Mouse (Mus musculus) limb, embryonic 11.5 days (tissue): ENCODE data around the gene Plekhm1. TPM values are rescaled to one million over a fixed set of nuclear protein-coding genes. Genes with fewer than 3 reads are reported as not detected.

Source experiments
- ATAC-seq: fragments of 200-750 bp; cut with Nextera tagmentation; 2 replicates; pipeline ENCODE4 v1.8.0; 2017; ENCODE audit warnings: low read depth; ENCODE audit not compliant: insufficient number of reproducible peaks, low FRiP score, low TSS enrichment
- DNase-seq: peaks from one replicate; pipeline ENCODE4 v3.0.0-alpha.2; 2015; ENCODE audit warnings: low spot score
- H3K27ac ChIP-seq: fragments of 300-500 bp; sonication (generic); replicated peaks from 2 replicates; pipeline ENCODE4 v1.5.1; 2014; ENCODE audit warnings: low read depth, mild to moderate bottlenecking, low read length
- H3K27me3 ChIP-seq: fragments of 300-500 bp; sonication (generic); 2 replicates; pipeline ENCODE4 v1.6.1; 2014; ENCODE audit warnings: mild to moderate bottlenecking, low read length, mixed read lengths; ENCODE audit not compliant: control insufficient read depth, insufficient read depth
- H3K36me3 ChIP-seq: fragments of 300-500 bp; sonication (generic); 2 replicates; pipeline ENCODE4 v1.6.1; 2014; ENCODE audit warnings: mild to moderate bottlenecking, low read length, moderate library complexity, mixed read lengths; ENCODE audit not compliant: control insufficient read depth, insufficient read depth
- H3K4me1 ChIP-seq: fragments of 300-500 bp; sonication (generic); 2 replicates; pipeline ENCODE4 v1.6.1; 2014; ENCODE audit warnings: low read length, mixed read lengths; ENCODE audit not compliant: control insufficient read depth, insufficient read depth
- H3K4me2 ChIP-seq: fragments of 300-500 bp; sonication (generic); 2 replicates; pipeline ENCODE4 v1.6.1; 2014; ENCODE audit warnings: low read depth, mild to moderate bottlenecking, moderate library complexity; ENCODE audit not compliant: severe bottlenecking
- H3K4me3 ChIP-seq: fragments of 300-500 bp; sonication (generic); 2 replicates; pipeline ENCODE4 v1.5.1; 2014; ENCODE audit warnings: low read depth, low read length
- H3K9ac ChIP-seq: fragments of 300-500 bp; sonication (generic); 2 replicates; pipeline ENCODE4 v1.6.1; 2014; ENCODE audit warnings: mild to moderate bottlenecking, low read length
- H3K9me3 ChIP-seq: fragments of 300-500 bp; sonication (generic); 2 replicates; pipeline ENCODE4 v1.6.1; 2016; ENCODE audit warnings: low read length; ENCODE audit not compliant: control insufficient read depth
- WGBS: fragments of 180-500 bp; shearing (Covaris S2); extraction: QIAGEN DNeasy Blood & Tissue Kit; methylation state at CpG from one replicate; pipeline ENCODE4 v1.1.7; 2014; 5-methylcytosine and 5-hydroxymethylcytosine counted together
- polyA plus RNA-seq: library from polyadenylated mRNA; unstranded; fragments of >200 nt; fragmentation: Nextera tagmentation; extraction: Ambion mirVana; gene quantifications from 2 replicates; pipeline ENCODE4 v1.2.1, GENCODE M21; 2014

Gene Plekhm1
- polyA plus RNA-seq, 1 experiment from 2014 or later: 7.9 TPM

GRCm38 (mm10) chr11:103402738-103403137, 9.7 kb downstream of the Plekhm1 start:
- H3K4me3 ChIP-seq: no peak overlapping the region
- no peaks in the 10 kb centered on the region for H3K36me3 ChIP-seq
- no peaks in the 10 kb centered on the region for H3K4me1 ChIP-seq
- no peak overlapping the region for H3K4me2 ChIP-seq
- DNase-seq: no peak
- no peaks in the 10 kb centered on the region for H3K27me3 ChIP-seq
- no peak overlapping the region for H3K9ac ChIP-seq
- no peak for ATAC-seq
- H3K27ac ChIP-seq: no peak overlapping the region
- no peaks in the 10 kb centered on the region for H3K9me3 ChIP-seq
- WGBS: 93% methylated on average over 5 of the region's 5 CpGs

GRCm38 (mm10) chr11:103402198-103402597, 10.3 kb downstream of the Plekhm1 start:
- no peak overlapping the region for H3K27ac ChIP-seq
- H3K9ac ChIP-seq: no peak overlapping the region
- H3K4me3 ChIP-seq: no peak overlapping the region
- H3K27me3 ChIP-seq: no peaks in the 10 kb centered on the region
- no peaks in the 10 kb centered on the region for H3K4me1 ChIP-seq
- no peaks in the 10 kb centered on the region for H3K9me3 ChIP-seq
- DNase-seq (peak; percentile 57), ATAC-seq (no peak)
- WGBS: 67% methylated on average over 2 of the region's 2 CpGs
- no peak overlapping the region for H3K4me2 ChIP-seq
- H3K36me3 ChIP-seq: no peaks in the 10 kb centered on the region

- Histone ChIP-seq H3K9ac (no peak overlapping the region), H3K27me3 (no peaks in the 10 kb centered on the region), H3K4me1 (no peaks in the 10 kb centered on the region), H3K9me3 (no peaks in the 10 kb centered on the region), H3K4me3 (no peak overlapping the region), H3K4me2 (no peak overlapping the region), H3K27ac (no peak overlapping the region), H3K36me3 (no peaks in the 10 kb centered on the region)
- DNase-seq (no peak), ATAC-seq (no peak)
- 88% methylated on average over 4 of the region's 4 CpGs for WGBS
Measured at GRCm38 (mm10) chr11:103399986-103400385, 12.5 kb downstream of the Plekhm1 start.

- Histone ChIP-seq H3K4me3 (no peak overlapping the region), H3K9me3 (no peaks in the 10 kb centered on the region), H3K27ac (no peak overlapping the region), H3K4me1 (no peaks in the 10 kb centered on the region), H3K4me2 (no peak overlapping the region), H3K36me3 (no peaks in the 10 kb centered on the region), H3K9ac (no peak overlapping the region), H3K27me3 (no peaks in the 10 kb centered on the region)
- ATAC-seq: no peak
- 89% methylated on average over 3 of the region's 3 CpGs for WGBS
- DNase-seq: no peak
Measured at GRCm38 (mm10) chr11:103399050-103399449, 13.4 kb downstream of the Plekhm1 start.

GRCm38 (mm10) chr11:103396682-103397081, 15.8 kb downstream of the Plekhm1 start:
- DNase-seq (no peak), ATAC-seq (no peak)
- WGBS: 91% methylated on average over 4 of the region's 4 CpGs
- H3K4me3 ChIP-seq: no peak overlapping the region
- no peak overlapping the region for H3K9ac ChIP-seq
- H3K27ac ChIP-seq: no peak overlapping the region
- no peaks in the 10 kb centered on the region for H3K9me3 ChIP-seq
- no peak overlapping the region for H3K4me2 ChIP-seq
- H3K36me3 ChIP-seq: no peaks in the 10 kb centered on the region
- no peaks in the 10 kb centered on the region for H3K4me1 ChIP-seq
- no peaks in the 10 kb centered on the region for H3K27me3 ChIP-seq

- DNase-seq: no peak
- H3K9me3 ChIP-seq: no peaks in the 10 kb centered on the region
- WGBS: over 99% methylated on average over 4 of the region's 4 CpGs
- no peak overlapping the region for H3K4me3 ChIP-seq
- ATAC-seq: no peak
- H3K27me3 ChIP-seq: no peaks in the 10 kb centered on the region
- H3K36me3 ChIP-seq: no peaks in the 10 kb centered on the region
- H3K4me1 ChIP-seq: no peaks in the 10 kb centered on the region
- no peak overlapping the region for H3K27ac ChIP-seq
- H3K4me2 ChIP-seq: no peak overlapping the region
- no peak overlapping the region for H3K9ac ChIP-seq
Measured at GRCm38 (mm10) chr11:103396236-103396635, 16.3 kb downstream of the Plekhm1 start.

GRCm38 (mm10) chr11:103394604-103395003, 17.9 kb downstream of the Plekhm1 start:
- Histone ChIP-seq H3K9ac (no peak overlapping the region), H3K36me3 (no peaks in the 10 kb centered on the region; the same call in 1 of the 2 replicates)
- 73% methylated on average over 7 of the region's 7 CpGs for WGBS

GRCm38 (mm10) chr11:103394025-103394424, 18.5 kb downstream of the Plekhm1 start:
- Histone ChIP-seq H3K27ac (no peak overlapping the region), H3K9ac (no peak overlapping the region), H3K36me3 (no peaks in the 10 kb centered on the region; the same call in 1 of the 2 replicates), H3K27me3 (no peaks in the 10 kb centered on the region), H3K9me3 (no peaks in the 10 kb centered on the region), H3K4me1 (no peaks in the 10 kb centered on the region), H3K4me3 (no peak overlapping the region), H3K4me2 (no peak overlapping the region)
- 91% methylated on average over 7 of the region's 7 CpGs for WGBS
- ATAC-seq (no peak), DNase-seq (no peak)

More at GRCm38 (mm10) chr11:103394604-103395003, 17.9 kb downstream of the Plekhm1 start:
- ATAC-seq (no peak), DNase-seq (no peak)
- H3K4me1 ChIP-seq: no peaks in the 10 kb centered on the region
- no peak overlapping the region for H3K4me3 ChIP-seq
- H3K9me3 ChIP-seq: no peaks in the 10 kb centered on the region
- no peak overlapping the region for H3K27ac ChIP-seq
- no peaks in the 10 kb centered on the region for H3K27me3 ChIP-seq
- no peak overlapping the region for H3K4me2 ChIP-seq

GRCm38 (mm10) chr11:103387870-103388526, 24.5 kb downstream of the Plekhm1 start:
- WGBS: 85% methylated on average over 7 of the region's 7 CpGs
- DNase-seq (no peak), ATAC-seq (no peak)
- no peaks in the 10 kb centered on the region for H3K27me3 ChIP-seq
- H3K4me3 ChIP-seq: no peak overlapping the region
- no peaks in the 10 kb centered on the region for H3K9me3 ChIP-seq
- no peaks in the 10 kb centered on the region for H3K4me1 ChIP-seq
- no peak overlapping the region for H3K9ac ChIP-seq
- H3K4me2 ChIP-seq: no peak overlapping the region
- no peaks in the 10 kb centered on the region; the same call in 1 of the 2 replicates for H3K36me3 ChIP-seq
- H3K27ac ChIP-seq: no peak overlapping the region
